Mouse (Mus musculus) erythroblast, embryonic 14.5 days (primary cell): ENCODE measurements around the gene Nubpl.

ENCODE experiments used
- GATA1 ChIP-seq: IDR thresholded peaks from 2 replicates; pipeline ENCODE4 v1.6.1; 2012; ENCODE audit warnings: low read length, inconsistent platforms, mixed read lengths
- TAL1 ChIP-seq: IDR thresholded peaks from 3 replicates; pipeline ENCODE4 v1.6.1; 2012; ENCODE audit warnings: low read length, inconsistent platforms, mixed read lengths

DNA sequence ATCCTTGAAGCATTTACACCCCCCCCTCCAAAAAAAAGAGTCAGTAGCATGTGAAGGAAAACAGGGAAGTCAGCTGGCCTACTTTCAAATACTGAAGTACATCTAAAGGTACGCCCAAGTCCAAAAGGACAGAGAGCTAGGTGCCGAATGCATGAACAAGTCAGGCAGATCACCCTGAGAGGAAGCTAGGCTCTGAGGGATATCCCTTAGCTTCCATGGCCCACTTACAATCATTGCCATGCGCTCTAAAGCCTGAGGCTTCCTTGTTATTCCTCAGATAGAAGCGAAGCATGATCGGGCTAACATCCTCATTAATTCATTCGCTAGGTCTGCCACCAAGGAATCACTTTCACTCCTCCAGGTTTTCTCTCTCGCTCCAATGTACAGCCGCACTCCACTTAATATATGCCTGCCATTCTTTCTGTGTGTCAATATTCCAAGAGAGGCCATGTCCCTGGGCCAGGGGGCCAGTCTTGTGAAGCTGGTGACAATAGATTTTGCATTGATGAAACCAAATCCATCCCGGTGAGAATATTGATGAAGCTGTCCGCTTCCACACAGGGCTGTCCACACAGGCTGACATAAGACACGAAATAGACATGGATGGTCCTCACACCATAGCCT lies 237.7 kb downstream of the Nubpl start:
- no peak for TF ChIP-seq GATA1
- no peak for TF ChIP-seq TAL1
